Mouse (Mus musculus) limb, embryonic 11.5 days (tissue): ENCODE data around the gene Slc37a3. TPM values are rescaled to one million over a fixed set of nuclear protein-coding genes. Genes with fewer than 3 reads are reported as not detected.

Experiments
- ATAC-seq: fragments of 200-750 bp; cut with Nextera tagmentation; 2 replicates; pipeline ENCODE4 v1.8.0; 2017; ENCODE audit warnings: low read depth; ENCODE audit not compliant: insufficient number of reproducible peaks, low FRiP score, low TSS enrichment
- DNase-seq: peaks from one replicate; pipeline ENCODE4 v3.0.0-alpha.2; 2015; ENCODE audit warnings: low spot score
- H3K27ac ChIP-seq: fragments of 300-500 bp; sonication (generic); replicated peaks from 2 replicates; pipeline ENCODE4 v1.5.1; 2014; ENCODE audit warnings: low read depth, mild to moderate bottlenecking, low read length
- H3K27me3 ChIP-seq: fragments of 300-500 bp; sonication (generic); 2 replicates; pipeline ENCODE4 v1.6.1; 2014; ENCODE audit warnings: mild to moderate bottlenecking, low read length, mixed read lengths; ENCODE audit not compliant: control insufficient read depth, insufficient read depth
- H3K36me3 ChIP-seq: fragments of 300-500 bp; sonication (generic); 2 replicates; pipeline ENCODE4 v1.6.1; 2014; ENCODE audit warnings: mild to moderate bottlenecking, low read length, moderate library complexity, mixed read lengths; ENCODE audit not compliant: control insufficient read depth, insufficient read depth
- H3K4me1 ChIP-seq: fragments of 300-500 bp; sonication (generic); 2 replicates; pipeline ENCODE4 v1.6.1; 2014; ENCODE audit warnings: low read length, mixed read lengths; ENCODE audit not compliant: control insufficient read depth, insufficient read depth
- H3K4me2 ChIP-seq: fragments of 300-500 bp; sonication (generic); 2 replicates; pipeline ENCODE4 v1.6.1; 2014; ENCODE audit warnings: low read depth, mild to moderate bottlenecking, moderate library complexity; ENCODE audit not compliant: severe bottlenecking
- H3K4me3 ChIP-seq: fragments of 300-500 bp; sonication (generic); 2 replicates; pipeline ENCODE4 v1.5.1; 2014; ENCODE audit warnings: low read depth, low read length
- H3K9ac ChIP-seq: fragments of 300-500 bp; sonication (generic); 2 replicates; pipeline ENCODE4 v1.6.1; 2014; ENCODE audit warnings: mild to moderate bottlenecking, low read length
- H3K9me3 ChIP-seq: fragments of 300-500 bp; sonication (generic); 2 replicates; pipeline ENCODE4 v1.6.1; 2016; ENCODE audit warnings: low read length; ENCODE audit not compliant: control insufficient read depth
- WGBS: fragments of 180-500 bp; shearing (Covaris S2); extraction: QIAGEN DNeasy Blood & Tissue Kit; methylation state at CpG from one replicate; pipeline ENCODE4 v1.1.7; 2014; 5-methylcytosine and 5-hydroxymethylcytosine counted together
- polyA plus RNA-seq: library from polyadenylated mRNA; unstranded; fragments of >200 nt; fragmentation: Nextera tagmentation; extraction: Ambion mirVana; gene quantifications from 2 replicates; pipeline ENCODE4 v1.2.1, GENCODE M21; 2014

Gene Slc37a3
- polyA plus RNA-seq, 1 experiment from 2014 or later: 50.7 TPM

DNA sequence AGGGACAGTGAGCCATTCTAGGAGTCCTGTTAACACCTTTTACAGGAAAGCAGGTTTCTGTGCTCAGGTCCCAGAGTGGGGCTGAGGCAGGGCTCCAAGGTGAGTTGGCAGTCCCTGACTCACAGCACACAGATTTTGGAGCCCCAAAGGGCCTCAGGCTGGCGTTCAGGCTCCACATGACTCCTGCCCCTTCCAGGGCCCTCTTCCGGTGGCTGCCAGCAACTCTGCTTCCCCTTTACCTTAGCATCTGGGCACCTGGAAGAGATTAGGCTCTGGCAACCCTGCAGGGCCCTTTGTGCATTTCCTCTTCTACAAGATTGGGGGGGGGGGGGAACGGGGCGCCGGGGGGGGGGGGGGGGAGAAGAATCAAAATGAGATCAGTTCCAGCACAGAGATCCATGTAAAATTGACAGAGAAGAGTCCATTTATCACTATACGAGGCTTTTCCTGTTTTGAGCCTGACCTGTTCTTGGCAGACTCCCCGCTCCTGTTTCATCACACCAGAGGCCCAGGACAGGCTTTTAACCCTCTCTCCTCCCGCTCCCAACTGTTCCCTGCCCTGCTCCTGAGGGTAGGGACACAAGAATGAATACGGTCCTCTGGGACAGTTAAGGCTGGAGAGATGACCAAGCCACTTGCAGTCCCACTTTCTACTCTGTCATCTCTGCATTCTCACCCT is 91.3 kb downstream of the Slc37a3 start:
- WGBS: 7% methylated on average over 8 of the region's 9 CpGs
- no peak overlapping the region for H3K9ac ChIP-seq
- no peaks in the 10 kb centered on the region for H3K9me3 ChIP-seq
- H3K4me2 ChIP-seq: no peak overlapping the region
- H3K4me1 ChIP-seq: peaks cover 8% of the 10 kb centered on the region
- H3K27ac ChIP-seq: peak overlapping the region; percentile 70
- DNase-seq (peak; percentile 74), ATAC-seq (peak; percentile 63; the same call in 1 of the 2 replicates)
- H3K27me3 ChIP-seq: no peaks in the 10 kb centered on the region
- H3K4me3 ChIP-seq: no peak overlapping the region
- no peaks in the 10 kb centered on the region for H3K36me3 ChIP-seq

DNA sequence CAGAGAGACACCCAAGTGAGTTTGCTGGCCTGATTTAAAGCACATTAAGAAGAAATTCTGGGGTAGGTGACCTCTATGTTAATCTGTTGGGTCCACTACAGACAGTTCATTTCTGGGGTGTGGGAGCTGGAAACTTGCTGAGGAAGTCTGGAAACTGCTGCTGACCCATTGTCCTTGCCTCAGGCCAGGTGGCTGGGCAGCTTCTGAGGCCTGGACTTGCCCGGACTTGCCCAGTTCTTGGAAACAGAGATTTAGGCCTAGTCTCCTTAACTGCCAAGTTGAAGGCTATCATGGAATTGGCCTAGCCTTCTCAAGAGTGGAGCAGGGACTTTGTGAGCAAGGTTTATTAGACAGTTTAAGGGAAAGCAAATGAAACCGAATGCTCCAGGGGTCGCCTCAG is 92.6 kb downstream of the Slc37a3 start:
- Histone ChIP-seq H3K4me1 (peaks cover 8% of the 10 kb centered on the region), H3K4me2 (no peak overlapping the region), H3K9me3 (no peaks in the 10 kb centered on the region), H3K9ac (no peak overlapping the region), H3K27me3 (no peaks in the 10 kb centered on the region), H3K36me3 (no peaks in the 10 kb centered on the region), H3K4me3 (no peak overlapping the region), H3K27ac (no peak overlapping the region)
- WGBS: 92% methylated on average over 3 of the region's 3 CpGs
- DNase-seq (no peak), ATAC-seq (no peak)

Other genes starting within 250 kb of the Slc37a3 start
- 10.7 and 11.8 TPM in 2 replicates for gene Kdm7a, start 170.9 kb downstream of the Slc37a3 start, polyA plus RNA-seq
- 0.45 and 0.67 TPM in 2 replicates for gene Rab19, start 3.5 kb upstream of the Slc37a3 start, polyA plus RNA-seq
- gene Mkrn1, start 42.8 kb upstream of the Slc37a3 start, polyA plus RNA-seq: 35.9 and 36.8 TPM in 2 replicates
- gene Dennd2a, start 180.2 kb upstream of the Slc37a3 start, polyA plus RNA-seq: 37.1 and 37.5 TPM in 2 replicates
- gene Adck2, start 196.2 kb upstream of the Slc37a3 start, polyA plus RNA-seq: 24.1 and 27.3 TPM in 2 replicates
- 1.0 and 1.1 TPM in 2 replicates for gene Gm42420, start 208.1 kb upstream of the Slc37a3 start, polyA plus RNA-seq
- 265 and 280 TPM in 2 replicates for gene Ndufb2, start 214.9 kb upstream of the Slc37a3 start, polyA plus RNA-seq